Mouse (Mus musculus) limb, embryonic 15.5 days (tissue): ENCODE measurements around the gene Dysf. TPM values are rescaled to one million over a fixed set of nuclear protein-coding genes. Genes with fewer than 3 reads are reported as not detected.

Experiments
- ATAC-seq: fragments of 200-750 bp; cut with Nextera tagmentation; 2 replicates; pipeline ENCODE4 v1.8.0; 2017; ENCODE audit warnings: low read depth, moderate TSS enrichment; ENCODE audit not compliant: insufficient number of reproducible peaks, low FRiP score, low TSS enrichment
- H3K27ac ChIP-seq: fragments of 300-500 bp; sonication (generic); 2 replicates; pipeline ENCODE4 v1.5.1; 2015; ENCODE audit warnings: moderate library complexity, mild to moderate bottlenecking, inconsistent platforms
- H3K27me3 ChIP-seq: fragments of 300-500 bp; sonication (generic); 2 replicates; pipeline ENCODE4 v1.6.1; 2015; ENCODE audit warnings: inconsistent platforms
- H3K36me3 ChIP-seq: fragments of 300-500 bp; sonication (generic); 2 replicates; pipeline ENCODE4 v1.6.1; 2015; ENCODE audit warnings: inconsistent platforms
- H3K4me1 ChIP-seq: fragments of 300-500 bp; sonication (generic); 2 replicates; pipeline ENCODE4 v1.6.1; 2015; ENCODE audit warnings: inconsistent platforms
- H3K4me2 ChIP-seq: fragments of 300-500 bp; sonication (generic); 2 replicates; pipeline ENCODE4 v1.6.1; 2015; ENCODE audit warnings: mild to moderate bottlenecking, inconsistent platforms
- H3K4me3 ChIP-seq: fragments of 300-500 bp; sonication (generic); 2 replicates; pipeline ENCODE4 v1.5.1; 2015; ENCODE audit warnings: mild to moderate bottlenecking, inconsistent platforms
- H3K9ac ChIP-seq: fragments of 300-500 bp; sonication (generic); 2 replicates; pipeline ENCODE4 v1.6.1; 2015; ENCODE audit warnings: inconsistent platforms
- H3K9me3 ChIP-seq: fragments of 300-500 bp; sonication (generic); 2 replicates; pipeline ENCODE4 v1.6.1; 2016; ENCODE audit warnings: inconsistent platforms
- WGBS: fragments of 180-500 bp; shearing (Covaris S2); methylation state at CpG from one replicate; pipeline ENCODE4 v1.1.7; 2015; 5-methylcytosine and 5-hydroxymethylcytosine counted together
- polyA plus RNA-seq: library from polyadenylated mRNA; unstranded; fragments of >200 nt; fragmentation: Nextera tagmentation; extraction: Ambion mirVana; gene quantifications from 2 replicates; pipeline ENCODE4 v1.2.1, GENCODE M21; 2015

The Dysf gene
- polyA plus RNA-seq, 1 experiment from 2014 or later: 11.0 TPM

DNA sequence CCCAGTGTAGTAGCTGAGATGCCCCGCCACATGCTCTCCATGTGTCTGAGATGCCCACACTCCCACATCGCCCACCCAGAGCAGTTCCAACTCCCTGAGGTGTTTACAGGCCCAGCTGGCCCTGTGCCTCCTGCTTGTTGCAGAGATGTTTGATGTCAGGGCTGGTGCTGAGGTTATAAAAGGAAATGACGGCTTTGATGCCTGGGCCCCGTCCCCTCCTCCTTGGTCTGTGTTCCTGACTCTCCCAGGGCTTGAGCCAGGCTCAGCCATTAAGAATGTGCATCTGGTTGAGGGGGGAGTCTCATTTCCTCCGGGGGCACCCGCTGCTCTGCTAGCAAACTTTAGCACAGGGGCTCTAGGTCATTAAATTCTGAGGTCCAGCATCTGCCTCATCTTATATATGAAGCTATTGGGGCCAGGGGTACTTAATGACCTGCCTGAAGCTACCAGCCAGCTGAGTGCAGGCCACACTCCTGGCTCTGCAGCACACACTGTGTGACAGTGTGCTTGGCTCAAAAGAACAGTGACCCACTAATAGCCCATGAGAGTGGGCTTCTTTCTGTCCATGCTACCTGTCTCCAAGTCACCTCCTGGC lies 183.4 kb downstream of the Dysf start:
- peaks cover 21% of the 10 kb centered on the region for H3K4me1 ChIP-seq
- no peak overlapping the region for H3K4me3 ChIP-seq
- H3K36me3 ChIP-seq: no peaks in the 10 kb centered on the region
- H3K9me3 ChIP-seq: no peaks in the 10 kb centered on the region
- ATAC-seq: peak; percentile 56
- 27% methylated on average over 6 of the region's 6 CpGs for WGBS
- no peak overlapping the region for H3K4me2 ChIP-seq
- 0 out of 2 replicates have a peak overlapping the region, but pooled peaks have one; percentile 27 for H3K27ac ChIP-seq
- no peaks in the 10 kb centered on the region for H3K27me3 ChIP-seq
- H3K9ac ChIP-seq: no peak overlapping the region

DNA sequence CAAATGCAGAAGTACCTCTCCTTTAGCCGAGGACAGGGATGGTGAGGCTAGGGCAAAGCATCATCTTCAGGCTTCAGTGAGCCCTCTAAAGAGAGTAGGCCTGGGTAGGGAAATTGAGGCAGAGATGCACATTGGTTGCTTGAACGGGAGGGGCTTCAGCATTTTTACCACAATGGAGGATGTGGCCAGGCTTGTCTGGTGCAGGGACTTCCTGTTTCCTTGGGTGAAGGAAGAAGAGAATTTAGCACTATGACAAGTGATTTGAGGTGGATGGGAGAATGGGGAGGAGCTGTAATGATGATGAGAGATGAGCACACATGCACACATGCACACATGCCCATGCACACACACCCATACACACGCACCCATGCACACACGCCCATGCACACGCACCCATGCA lies 188.1 kb downstream of the Dysf start:
- Histone ChIP-seq H3K27me3 (no peaks in the 10 kb centered on the region), H3K9ac (no peak overlapping the region), H3K4me3 (no peak overlapping the region), H3K4me2 (no peak overlapping the region), H3K4me1 (peaks cover 31% of the 10 kb centered on the region), H3K36me3 (no peaks in the 10 kb centered on the region), H3K27ac (no peak overlapping the region), H3K9me3 (no peaks in the 10 kb centered on the region)
- 88% methylated on average over 5 of the region's 5 CpGs for WGBS
- ATAC-seq: no peak

DNA sequence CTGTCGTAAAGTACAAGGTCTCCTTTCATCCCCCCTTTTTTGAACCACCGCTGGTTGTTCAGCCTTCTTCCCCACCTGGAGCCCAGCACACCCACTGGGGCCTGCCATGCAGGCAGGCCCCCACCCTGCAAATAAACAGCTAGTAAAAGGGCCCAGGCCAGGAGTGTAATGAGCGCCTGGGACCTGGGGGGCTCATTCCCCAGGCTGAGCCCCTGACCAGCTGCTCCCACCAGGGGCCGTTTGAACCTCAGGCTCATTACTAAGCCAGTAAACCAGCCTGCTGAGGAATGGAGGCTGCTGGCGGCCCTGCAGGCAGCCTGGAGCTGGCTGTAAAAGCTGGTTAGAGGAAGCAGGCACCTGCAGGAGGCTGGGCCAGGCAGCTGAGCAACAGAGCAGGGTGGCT lies 189.4 kb downstream of the Dysf start:
- no peak overlapping the region for H3K4me2 ChIP-seq
- H3K9me3 ChIP-seq: no peaks in the 10 kb centered on the region
- no peaks in the 10 kb centered on the region for H3K36me3 ChIP-seq
- no peak overlapping the region for H3K4me3 ChIP-seq
- ATAC-seq: peak; percentile 50; the same call in 1 of the 2 replicates
- 15% methylated on average over 5 of the region's 5 CpGs for WGBS
- H3K4me1 ChIP-seq: peaks cover 18% of the 10 kb centered on the region
- no peak overlapping the region for H3K9ac ChIP-seq
- H3K27me3 ChIP-seq: no peaks in the 10 kb centered on the region
- no peak overlapping the region for H3K27ac ChIP-seq

DNA sequence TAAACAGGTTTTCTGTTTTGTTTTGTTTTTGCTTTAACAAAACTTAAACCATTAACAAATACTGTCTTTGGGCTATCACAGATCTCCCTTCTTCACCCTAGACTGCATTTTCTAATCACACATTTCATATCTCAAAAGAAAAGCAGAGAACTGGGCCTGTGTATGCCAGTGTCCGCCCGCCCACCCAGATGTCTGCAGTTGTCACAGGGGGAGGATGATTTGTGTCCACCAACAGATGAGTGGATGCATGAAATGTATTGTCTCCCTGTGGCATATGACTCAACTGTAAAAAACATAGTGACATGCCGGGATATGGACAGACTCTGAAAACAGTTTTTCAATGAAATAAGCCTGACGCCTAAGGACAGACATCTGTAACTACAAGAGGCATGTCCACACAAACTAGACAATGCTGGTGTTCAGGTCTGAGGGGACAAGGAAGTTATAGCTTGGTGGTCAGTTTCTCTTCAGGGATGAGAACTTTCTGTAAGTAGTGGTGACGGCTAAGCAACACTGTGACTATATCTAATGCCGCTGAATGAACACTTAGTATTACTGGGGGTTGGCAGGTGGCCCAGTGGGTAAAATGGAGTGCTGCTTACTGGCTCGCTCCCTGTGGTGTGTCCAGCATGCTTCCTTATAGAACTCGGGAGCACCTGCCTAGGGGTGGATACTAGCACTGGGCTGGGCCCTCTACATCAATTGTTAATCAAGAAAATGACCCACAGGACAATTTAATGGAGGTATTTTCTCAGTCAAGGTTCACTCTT lies 193.5 kb downstream of the Dysf start:
- H3K4me2 ChIP-seq: no peak overlapping the region
- WGBS: 68% methylated on average over 8 of the region's 8 CpGs
- H3K4me1 ChIP-seq: peaks cover 16% of the 10 kb centered on the region
- no peak overlapping the region for H3K4me3 ChIP-seq
- no peaks in the 10 kb centered on the region for H3K27me3 ChIP-seq
- H3K36me3 ChIP-seq: no peaks in the 10 kb centered on the region
- H3K9ac ChIP-seq: no peak overlapping the region
- no peak for ATAC-seq
- H3K9me3 ChIP-seq: no peaks in the 10 kb centered on the region; the same call in 1 of the 2 replicates
- H3K27ac ChIP-seq: no peak overlapping the region

DNA sequence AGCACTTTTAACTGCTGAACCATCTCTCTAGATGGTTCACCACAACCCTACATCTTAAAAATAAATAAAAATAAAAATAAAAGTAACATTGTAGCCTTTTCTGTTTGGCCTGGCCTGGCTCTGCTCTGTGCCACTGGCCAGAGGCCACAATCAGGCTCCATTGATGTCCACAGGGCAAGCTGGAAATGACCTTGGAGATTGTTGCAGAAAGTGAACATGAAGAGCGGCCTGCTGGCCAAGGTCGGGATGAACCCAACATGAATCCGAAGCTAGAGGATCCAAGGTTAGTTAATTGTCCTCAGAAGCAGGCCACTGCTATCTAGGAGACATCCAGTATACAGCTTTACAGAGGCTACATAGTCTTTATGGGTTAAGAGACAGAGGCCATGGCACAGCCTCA lies 197.2 kb downstream of the Dysf start:
- H3K4me3 ChIP-seq: no peak overlapping the region
- H3K9ac ChIP-seq: no peak overlapping the region
- H3K9me3 ChIP-seq: no peaks in the 10 kb centered on the region; the same call in 1 of the 2 replicates
- no peaks in the 10 kb centered on the region for H3K36me3 ChIP-seq
- H3K27me3 ChIP-seq: no peaks in the 10 kb centered on the region
- H3K4me2 ChIP-seq: no peak overlapping the region
- 95% methylated on average over 3 of the region's 3 CpGs for WGBS
- H3K27ac ChIP-seq: no peak overlapping the region
- ATAC-seq: no peak
- H3K4me1 ChIP-seq: peaks cover 12% of the 10 kb centered on the region

DNA sequence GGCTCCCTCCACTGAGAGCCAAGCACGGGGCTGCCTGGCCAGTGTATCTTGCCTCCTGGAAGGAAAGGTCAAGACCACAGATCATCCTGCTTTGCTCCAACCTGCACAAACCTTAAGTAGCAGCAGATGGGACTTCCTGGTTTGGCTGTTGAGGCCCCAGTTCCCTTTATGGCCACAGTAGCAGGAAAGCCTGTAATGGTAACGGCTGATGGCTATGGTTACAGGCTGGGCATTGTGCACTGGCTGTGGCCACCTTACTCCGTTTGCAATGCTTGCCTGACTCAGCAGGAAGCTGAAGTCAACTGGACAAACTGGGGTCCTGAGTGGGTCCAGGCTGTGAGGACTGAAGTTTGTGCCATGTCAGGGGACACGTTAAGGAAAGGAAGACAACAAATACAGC lies 200.2 kb downstream of the Dysf start:
- H3K4me3 ChIP-seq: no peak overlapping the region
- no peak for ATAC-seq
- H3K27me3 ChIP-seq: no peaks in the 10 kb centered on the region
- H3K4me1 ChIP-seq: peaks cover 25% of the 10 kb centered on the region
- no peaks in the 10 kb centered on the region; the same call in 1 of the 2 replicates for H3K9me3 ChIP-seq
- 65% methylated on average over 4 of the region's 4 CpGs for WGBS
- H3K4me2 ChIP-seq: no peak overlapping the region
- no peaks in the 10 kb centered on the region for H3K36me3 ChIP-seq
- no peak overlapping the region for H3K27ac ChIP-seq
- no peak overlapping the region for H3K9ac ChIP-seq

DNA sequence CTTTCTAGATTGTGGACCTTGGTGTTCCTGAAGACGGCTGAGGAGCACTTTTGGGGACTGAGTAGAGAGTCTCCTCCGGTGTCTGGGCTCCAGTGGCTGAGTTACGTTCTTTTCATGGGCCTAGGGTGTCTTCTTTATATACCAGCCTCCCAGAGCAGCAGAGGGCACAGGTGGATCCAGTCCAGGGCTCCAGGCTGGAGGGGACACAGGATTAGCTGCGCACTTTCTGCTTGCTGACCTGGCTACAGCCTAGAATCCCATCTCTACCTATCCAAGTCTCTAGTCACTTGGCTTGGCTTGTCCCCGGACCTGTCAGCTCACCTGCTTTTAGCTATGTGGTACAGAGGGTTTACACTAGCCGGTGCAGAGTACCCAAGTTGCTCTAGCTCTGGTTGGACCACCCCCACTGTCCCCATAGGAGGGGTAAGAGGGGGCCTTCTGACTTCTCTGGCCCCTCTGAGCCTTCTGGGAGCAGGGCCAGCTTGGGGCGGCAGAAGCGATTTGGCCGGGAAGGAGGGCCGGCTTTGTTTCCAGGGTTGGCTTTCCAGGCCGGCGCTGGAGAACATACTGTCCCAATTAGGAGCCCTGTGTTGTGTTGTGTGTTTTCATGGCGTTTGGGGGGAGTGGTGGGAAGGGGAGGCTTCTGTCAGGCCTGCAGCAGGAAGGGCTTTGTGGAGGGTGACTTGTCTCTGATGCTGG lies 201.5 kb downstream of the Dysf start:
- H3K27ac ChIP-seq: peak overlapping the region; percentile 62
- peak; percentile 27; the same call in 1 of the 2 replicates for ATAC-seq
- 55% methylated on average over 13 of the region's 13 CpGs for WGBS

DNA sequence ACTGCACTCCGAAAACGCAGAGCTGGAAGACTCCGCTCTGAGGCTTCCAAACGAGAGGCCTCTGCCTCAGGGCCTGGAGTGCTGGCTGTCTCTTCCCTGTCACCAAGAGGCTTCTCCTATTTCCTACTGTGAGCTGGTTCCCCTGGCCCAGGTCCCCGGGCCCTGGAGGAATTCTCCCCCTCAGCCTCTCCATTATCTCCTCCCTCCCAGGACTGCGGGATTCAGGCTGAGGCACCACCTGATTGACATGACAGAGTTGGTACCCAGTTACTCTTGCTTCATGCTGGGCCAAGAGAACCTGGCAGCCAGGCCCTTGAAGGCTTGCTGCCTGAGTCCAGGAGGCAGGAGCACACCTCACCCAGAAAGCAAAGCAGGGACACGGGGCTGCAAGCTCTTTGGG lies 203.1 kb downstream of the Dysf start:
- Histone ChIP-seq H3K27me3 (no peaks in the 10 kb centered on the region), H3K9me3 (no peaks in the 10 kb centered on the region), H3K9ac (no peak overlapping the region), H3K27ac (peak overlapping the region; percentile 48; the same call in 1 of the 2 replicates), H3K4me1 (peaks cover 25% of the 10 kb centered on the region), H3K4me2 (no peak overlapping the region), H3K36me3 (no peaks in the 10 kb centered on the region), H3K4me3 (no peak overlapping the region)
- ATAC-seq: no peak
- 59% methylated on average over 7 of the region's 7 CpGs for WGBS

More for the DNA sequence above, 201.5 kb downstream of the Dysf start:
- Histone ChIP-seq H3K27me3 (no peaks in the 10 kb centered on the region), H3K4me3 (no peak overlapping the region), H3K4me2 (no peak overlapping the region), H3K4me1 (peaks cover 25% of the 10 kb centered on the region), H3K9ac (no peak overlapping the region), H3K36me3 (no peaks in the 10 kb centered on the region), H3K9me3 (no peaks in the 10 kb centered on the region)

DNA sequence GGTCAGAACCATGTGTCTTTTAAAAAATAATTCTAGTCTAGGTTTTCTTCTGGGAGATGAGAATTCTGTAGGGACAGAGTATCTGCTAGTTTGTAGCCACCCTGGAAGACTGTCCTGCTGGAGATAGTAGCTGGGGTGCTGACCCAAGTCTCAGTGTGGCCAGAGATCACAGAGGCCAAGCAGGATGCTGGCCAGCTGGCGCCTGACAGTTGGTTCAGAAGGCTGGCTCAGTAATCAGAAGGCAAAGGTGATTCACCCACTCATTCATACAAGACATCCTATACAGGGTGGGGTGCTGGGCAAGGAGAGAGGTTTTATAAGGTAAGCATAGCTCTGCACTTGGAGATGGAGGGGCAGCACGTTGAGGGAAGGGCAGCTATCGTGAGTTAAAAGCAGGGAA lies 204.7 kb downstream of the Dysf start:
- Histone ChIP-seq H3K4me1 (peaks cover 34% of the 10 kb centered on the region), H3K9me3 (no peaks in the 10 kb centered on the region), H3K4me2 (no peak overlapping the region), H3K27me3 (no peaks in the 10 kb centered on the region), H3K36me3 (no peaks in the 10 kb centered on the region), H3K9ac (no peak overlapping the region), H3K4me3 (no peak overlapping the region), H3K27ac (no peak overlapping the region)
- WGBS: 61% methylated on average over 3 of the region's 3 CpGs
- no peak for ATAC-seq

DNA sequence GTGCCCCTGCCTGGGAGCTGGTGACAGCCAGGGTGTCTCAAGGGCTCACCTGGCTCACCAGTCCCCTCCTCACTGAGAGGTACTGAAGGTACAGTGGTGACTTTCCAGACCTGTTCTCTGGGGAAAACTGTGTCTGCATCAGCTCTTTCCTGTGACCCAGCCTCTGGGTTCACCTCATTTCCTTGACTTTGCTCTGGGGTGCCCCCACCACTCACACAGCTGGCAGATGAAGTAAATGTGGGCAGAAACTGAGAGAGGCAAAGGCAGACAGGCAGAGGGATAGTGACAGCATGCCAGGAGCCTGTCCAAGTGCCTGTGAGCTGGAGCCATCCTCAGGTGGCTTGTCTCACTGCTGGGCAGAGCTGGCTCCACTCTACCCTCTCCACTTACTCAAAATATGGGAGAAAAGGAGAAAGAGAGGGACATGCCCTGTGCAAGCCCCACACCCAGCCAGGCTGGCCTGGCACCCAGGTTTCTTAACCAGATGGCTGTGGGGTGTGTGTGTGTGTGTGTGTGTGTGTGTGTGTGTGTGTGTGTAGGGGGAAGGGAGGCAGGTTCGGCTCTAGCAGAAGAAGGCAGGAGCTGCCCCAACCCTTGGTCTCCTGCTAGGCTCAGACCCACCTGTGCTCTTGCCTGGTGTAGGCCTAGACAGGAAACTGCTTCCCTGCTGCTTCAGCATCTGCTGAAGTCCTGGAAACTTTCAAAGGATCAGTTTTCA lies 209.0 kb downstream of the Dysf start:
- ATAC-seq: no peak
- H3K4me3 ChIP-seq: no peak overlapping the region
- no peak overlapping the region for H3K27ac ChIP-seq
- no peak overlapping the region for H3K4me2 ChIP-seq
- no peak overlapping the region for H3K9ac ChIP-seq
- no peaks in the 10 kb centered on the region for H3K27me3 ChIP-seq
- 33% methylated on average over 1 of the region's 1 CpGs for WGBS
- H3K36me3 ChIP-seq: no peaks in the 10 kb centered on the region
- no peaks in the 10 kb centered on the region for H3K9me3 ChIP-seq
- peaks cover 26% of the 10 kb centered on the region for H3K4me1 ChIP-seq

DNA sequence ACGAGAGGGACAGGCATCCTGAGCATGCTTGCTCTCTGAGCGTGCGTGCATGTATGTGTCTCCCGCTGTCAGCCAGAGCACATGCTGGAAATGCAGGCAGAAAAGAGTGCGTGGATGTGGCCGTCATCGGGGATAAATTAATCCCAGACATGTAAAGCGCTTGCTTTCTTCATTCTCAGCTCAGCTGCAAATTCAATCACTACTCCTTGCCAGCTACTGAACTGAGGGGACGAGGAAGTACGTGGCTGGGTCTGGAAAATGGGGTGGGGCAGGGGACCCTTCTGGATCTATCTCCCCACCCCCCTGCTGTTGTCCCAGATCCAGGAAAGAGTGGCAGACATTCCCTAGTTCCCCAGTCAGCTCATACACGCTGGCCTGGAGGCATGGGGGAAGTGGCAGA lies 210.7 kb downstream of the Dysf start:
- Histone ChIP-seq H3K4me2 (no peak overlapping the region), H3K9ac (no peak overlapping the region), H3K9me3 (no peaks in the 10 kb centered on the region), H3K4me3 (no peak overlapping the region), H3K27ac (peak overlapping the region; percentile 77), H3K36me3 (no peaks in the 10 kb centered on the region), H3K4me1 (peaks cover 27% of the 10 kb centered on the region), H3K27me3 (no peaks in the 10 kb centered on the region)
- WGBS: 33% methylated on average over 11 of the region's 11 CpGs
- peak; percentile 64 for ATAC-seq
